Mouse (Mus musculus): Measurements from ENCODE around the gene Rad9a.

- TF ChIP-seq CEBPB (IDR thresholded peaks at IDR 0.05; ENCODE audit: low read depth) (no peak), CTCF (IDR thresholded peaks at IDR 0.05; ENCODE audit: control insufficient read depth, insufficient read depth, insufficient read length) (no peak), MYOD1 (IDR thresholded peaks at IDR 0.05; ENCODE audit: control insufficient read depth, insufficient read length, low read depth) (no peak)
Measured at GRCm38 (mm10) chr19:4242416-4242815, 41.0 kb upstream of the Rad9a start.

All from C2C12 (cell line).